Mouse (Mus musculus) cerebellum, adult (tissue): Measurements from ENCODE around the gene Nans.

Experiments used
- ATAC-seq: cut with Nextera tagmentation; 2 replicates; pipeline ENCODE4 v1.9.2; 2017; ENCODE audit warnings: mild to moderate bottlenecking, moderate library complexity, mixed read lengths; ENCODE audit not compliant: insufficient number of reproducible peaks, low FRiP score, low TSS enrichment

Gene Nans

DNA sequence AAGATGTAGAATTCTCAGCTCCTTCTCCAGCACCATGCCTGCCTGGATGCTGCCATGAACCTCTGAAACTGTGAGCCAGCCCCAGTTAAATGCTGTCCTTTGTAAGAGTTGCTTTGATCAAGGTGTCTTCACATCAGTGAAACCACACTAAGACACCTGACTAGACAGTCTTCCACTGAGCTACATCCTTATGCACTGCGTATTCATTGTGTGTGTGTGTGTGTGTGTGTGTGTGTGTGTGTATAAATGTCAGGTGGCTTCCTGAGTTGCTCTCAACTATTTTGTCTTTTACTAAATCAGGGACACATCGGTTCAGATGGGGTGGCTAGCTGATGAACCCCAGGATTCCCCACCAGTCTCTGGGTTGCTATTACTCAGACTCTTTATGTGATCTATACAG is 10.0 kb upstream of the Nans start:
- no peak for ATAC-seq

- no peak for ATAC-seq
These were observed 3.2 kb upstream of the Nans start for GRCm38 (mm10) chr4:46485696-46486417.

DNA sequence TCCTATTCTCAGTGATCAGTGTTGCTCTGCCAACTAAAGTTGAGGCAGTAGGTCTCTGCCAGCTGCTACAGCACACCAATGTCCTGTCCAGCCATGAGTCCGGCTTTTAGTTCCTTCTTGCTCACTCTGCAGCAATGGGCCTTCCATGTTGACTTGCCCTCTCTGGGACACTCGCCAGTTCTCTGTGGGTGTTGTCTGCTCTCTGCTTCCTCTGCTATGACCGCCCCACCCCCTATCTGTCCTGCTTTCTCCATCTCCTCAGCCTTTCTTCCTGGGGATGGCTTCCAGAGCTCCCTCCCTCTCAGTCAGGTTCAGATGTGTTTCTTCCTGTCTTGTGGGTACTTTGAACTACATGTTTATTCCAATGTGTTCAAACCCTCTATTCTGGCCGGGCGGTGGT is 1.7 kb upstream of the Nans start:
- no peak for ATAC-seq

DNA sequence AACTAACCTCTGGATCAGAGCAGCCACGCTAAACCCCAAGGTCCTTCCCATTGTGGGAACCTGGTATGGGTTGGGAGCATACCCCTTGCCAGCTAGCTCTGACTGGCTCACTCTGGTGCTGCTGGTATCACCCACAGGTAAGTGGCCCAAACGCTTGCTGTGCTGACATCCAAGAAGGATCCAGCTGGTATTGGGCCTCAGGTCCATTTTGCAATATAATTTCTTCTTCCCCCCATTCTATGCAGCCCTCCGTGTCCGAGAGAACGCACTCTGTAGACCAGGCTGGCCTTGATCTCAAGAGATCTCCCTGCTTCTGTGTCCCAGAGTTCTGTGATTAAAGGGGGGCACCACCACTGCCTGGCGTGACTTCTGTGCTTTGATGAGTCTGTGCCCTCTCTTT is 4.0 kb downstream of the Nans start:
- no peak for ATAC-seq

- no peak for ATAC-seq
These were observed 6.5 kb downstream of the Nans start for GRCm38 (mm10) chr4:46495543-46495942.

GRCm38 (mm10) chr4:46497286-46497892 is 8.3 kb downstream of the Nans start:
- no peak; the same call in 1 of the 2 replicates for ATAC-seq

GRCm38 (mm10) chr4:46498511-46498910 is 9.5 kb downstream of the Nans start:
- no peak for ATAC-seq

- no peak for ATAC-seq
These were observed 9.9 kb downstream of the Nans start for GRCm38 (mm10) chr4:46498976-46499375.

DNA sequence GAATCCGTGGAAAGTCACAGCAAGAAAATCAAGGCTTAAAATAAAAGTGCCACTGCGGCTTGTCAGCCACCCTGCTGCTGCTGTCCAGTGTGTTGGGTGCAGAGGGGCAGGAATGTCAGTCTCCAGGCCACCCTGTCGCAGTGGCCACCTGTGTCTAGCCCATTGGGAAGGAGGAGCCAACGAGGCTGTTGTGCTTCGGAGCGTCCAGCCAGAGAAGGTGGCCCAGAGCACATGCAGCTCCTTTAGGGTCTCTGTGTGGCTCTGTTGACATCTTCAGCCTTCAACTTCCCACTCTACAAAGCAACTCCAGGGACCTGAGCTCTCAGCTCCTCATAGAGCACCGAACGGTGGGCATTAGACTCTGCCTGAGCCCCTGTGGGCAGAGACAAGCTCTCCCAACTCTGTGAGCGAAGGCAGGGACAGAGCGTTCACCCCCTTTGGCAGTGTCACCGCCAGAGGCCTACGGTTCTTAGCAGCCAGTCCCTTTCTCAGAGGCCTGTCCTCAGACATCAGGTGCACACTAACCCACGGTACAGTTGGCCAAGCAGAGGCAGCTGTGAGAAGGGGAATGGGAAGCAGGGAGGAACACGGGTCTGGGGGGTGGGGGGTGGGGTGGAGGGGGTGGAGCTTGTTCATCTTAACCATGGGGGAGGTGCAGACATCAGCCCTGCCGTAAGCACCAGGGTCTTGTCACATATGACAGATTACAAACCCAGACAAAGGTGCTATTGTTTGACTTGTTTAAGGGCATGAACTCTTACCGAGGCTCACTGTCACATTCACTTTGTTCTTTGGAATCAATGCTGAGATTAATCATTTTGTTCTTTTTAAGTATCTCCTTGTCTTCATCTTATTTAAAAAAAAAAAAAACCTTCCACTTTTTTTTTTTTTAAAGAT is 13.8 kb downstream of the Nans start:
- no peak for ATAC-seq

DNA sequence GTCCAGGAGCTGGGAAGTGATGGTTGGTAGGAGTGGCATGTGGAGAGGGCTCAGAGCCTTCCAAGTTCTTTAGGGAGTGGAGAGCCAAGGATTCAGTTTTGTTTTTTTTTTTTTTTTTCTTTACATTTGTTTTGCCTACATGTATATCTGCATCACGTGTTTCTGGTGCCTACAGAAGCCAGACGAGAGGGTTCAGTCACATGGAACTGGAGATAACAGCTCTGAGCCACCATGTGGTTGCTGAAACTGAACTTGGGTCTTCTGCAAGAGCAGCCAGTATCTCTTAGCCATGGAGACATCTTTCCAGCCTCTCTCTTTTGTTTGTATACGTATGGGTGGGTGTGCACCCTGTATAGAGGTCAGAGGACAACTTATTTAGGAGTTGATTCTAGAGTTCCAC is 14.8 kb downstream of the Nans start:
- ATAC-seq = no peak

GRCm38 (mm10) chr4:46505361-46506057 is 16.5 kb downstream of the Nans start:
- ATAC-seq = no peak

- peak; percentile 83 for ATAC-seq
These were observed 18.0 kb downstream of the Nans start for GRCm38 (mm10) chr4:46506801-46507610.

DNA sequence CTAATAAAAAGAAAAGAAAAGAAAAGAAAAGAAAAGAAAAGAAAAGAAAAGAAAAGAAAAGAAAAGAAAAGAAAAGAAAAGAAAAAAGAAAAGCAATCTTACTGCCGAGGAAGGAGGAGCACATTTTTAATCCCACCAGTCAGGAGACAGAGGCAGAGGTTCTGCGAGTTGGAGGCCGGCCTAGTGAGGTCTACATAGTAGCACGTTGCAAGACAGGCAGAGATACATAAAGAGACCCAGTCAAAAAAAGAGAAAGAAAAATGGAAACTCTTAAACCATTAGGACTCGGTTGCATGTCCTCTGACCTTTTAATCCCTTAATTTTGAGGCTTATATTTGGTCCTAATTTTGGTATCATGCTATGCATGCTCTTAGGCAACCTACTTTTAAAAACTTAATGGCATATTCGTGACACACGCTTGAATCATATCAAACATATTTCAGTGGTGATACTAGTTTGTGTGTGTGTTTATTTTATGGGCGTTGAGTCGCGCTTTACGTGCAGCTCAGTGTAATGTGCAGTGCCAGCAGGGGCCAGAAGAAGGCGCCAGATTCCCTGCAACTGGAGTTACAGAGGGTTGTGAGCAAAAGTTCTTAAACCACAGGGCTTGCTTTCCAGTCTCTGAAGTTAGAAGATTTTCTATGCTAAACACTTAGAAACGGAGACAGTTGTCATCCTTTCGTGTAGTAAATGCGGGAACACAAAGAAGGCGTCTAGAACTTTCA is 18.9 kb downstream of the Nans start:
- no peak for ATAC-seq

DNA sequence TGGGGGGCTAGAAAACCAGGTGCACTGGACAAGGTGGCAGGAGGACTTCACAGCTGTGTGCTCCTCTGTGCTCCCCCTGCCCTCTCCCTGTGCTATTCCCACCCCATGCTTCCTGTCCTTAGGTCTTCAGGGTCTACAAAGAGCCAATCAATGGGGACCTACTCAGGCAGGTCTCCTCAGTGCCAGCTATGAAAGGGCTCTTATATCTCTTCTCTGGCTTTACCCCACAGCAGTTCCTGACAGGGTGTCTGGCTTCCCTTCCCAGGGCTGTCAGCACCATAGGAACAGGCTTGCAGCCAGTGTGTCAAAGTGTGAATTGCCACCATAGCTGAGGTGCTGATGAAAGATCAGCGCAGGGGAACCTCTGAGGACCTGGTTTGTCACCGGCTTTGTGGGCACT is 31.4 kb downstream of the Nans start:
- no peak for ATAC-seq

- ATAC-seq = no peak
These were observed 32.4 kb downstream of the Nans start for GRCm38 (mm10) chr4:46521457-46521856.

- no peak for ATAC-seq
These were observed 34.3 kb downstream of the Nans start for GRCm38 (mm10) chr4:46523324-46523723.

DNA sequence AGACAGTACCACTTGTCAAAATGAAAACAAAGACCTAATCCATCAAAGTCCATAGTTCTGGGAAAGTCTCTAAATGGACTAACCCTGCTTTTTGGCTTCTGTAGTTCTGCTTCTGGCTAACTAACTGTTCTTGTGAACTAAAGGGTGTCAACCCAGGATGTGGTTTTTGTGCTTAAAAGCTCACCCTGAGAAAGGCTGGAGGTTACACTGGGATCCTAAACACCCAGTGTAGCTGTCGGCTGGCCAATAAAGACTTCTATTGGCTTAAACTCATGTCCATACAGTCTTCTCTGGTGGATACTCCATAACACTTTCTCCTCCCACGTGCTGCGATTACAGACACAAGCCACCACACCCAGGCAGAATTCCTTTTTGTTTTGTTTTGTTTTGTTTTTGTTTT is 37.2 kb downstream of the Nans start:
- no peak for ATAC-seq

- no peak for ATAC-seq
These were observed 37.9 kb downstream of the Nans start for GRCm38 (mm10) chr4:46526798-46527557.

DNA sequence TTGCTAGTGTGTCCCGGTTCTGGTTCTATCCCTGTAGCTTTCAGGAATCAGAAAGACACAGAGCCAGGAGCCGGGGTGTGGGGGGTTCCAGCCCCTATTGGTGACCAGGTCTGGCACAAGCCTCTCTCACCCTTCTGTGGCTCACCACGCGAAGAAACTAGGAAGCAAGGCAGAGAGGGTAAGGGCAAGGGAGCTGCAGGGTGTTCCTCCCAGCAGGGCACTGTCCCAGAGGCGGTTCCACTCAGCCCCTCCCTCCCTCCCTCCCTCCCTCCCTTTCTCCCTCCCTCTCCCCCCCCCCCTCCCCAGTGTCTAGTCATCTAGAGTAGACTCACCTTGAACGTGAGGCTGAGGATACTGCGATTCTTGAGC is 38.5 kb downstream of the Nans start:
- ATAC-seq = no peak
